Mouse (Mus musculus) brain, embryonic 14.5 days (tissue): ENCODE measurements at regions not wholly inside any gene's neighbourhood (a gene's known extent, or its start where the extent isn't known, plus 50 kb on each side); places are given as distances from the start of the nearest gene placed in this dataset.

Source experiments
- CTCF ChIP-seq: fragments of 200-500 bp; IDR thresholded peaks from 2 replicates; pipeline ENCODE4 v1.5.1; 2012; ENCODE audit warnings: inconsistent platforms, mild to moderate bottlenecking, moderate library complexity, borderline replicate concordance; ENCODE audit not compliant: insufficient read depth, insufficient read length; ENCODE audit errors: extremely low read depth
- POLR2A ChIP-seq: fragments of 200-500 bp; IDR thresholded peaks from 2 replicates; pipeline ENCODE4 v1.6.1; 2012; ENCODE audit warnings: mild to moderate bottlenecking, inconsistent platforms, borderline replicate concordance; ENCODE audit not compliant: poor library complexity, insufficient read depth, insufficient read length, severe bottlenecking; ENCODE audit errors: extremely low read depth

GRCm38 (mm10) chr7:40693755-40694154, 204.4 kb upstream of the Vstm2b start:
- TF ChIP-seq POLR2A (no peak), CTCF (no peak)
